Comparison of ENCODE assay signal across 18 mouse cellular contexts in the genomic region with DNA sequence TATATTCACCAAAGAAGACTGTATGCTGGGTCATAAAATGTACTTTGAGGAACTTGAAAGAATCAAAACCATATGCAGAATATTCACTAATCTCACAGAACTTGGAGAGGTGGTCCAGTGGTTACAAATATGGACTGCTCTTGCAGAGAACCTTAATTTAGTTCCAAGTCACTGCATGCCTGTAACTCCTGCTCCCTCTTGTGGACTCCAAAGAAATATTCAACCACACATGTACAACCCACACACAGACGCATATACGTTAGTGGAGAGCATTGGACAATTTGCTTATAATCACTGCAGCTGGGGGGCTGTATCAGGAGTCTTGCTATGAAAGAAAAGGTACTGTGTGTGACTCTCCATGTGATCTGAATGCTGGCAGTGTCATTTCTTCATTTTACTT.
DNase-seq lines count a peak whose midpoint lies in the region; ATAC-seq and TF ChIP-seq lines count a peak whose summit lies in the region.
"Had no signal": no experiment of that assay in that cellular context is flagged by ENCODE, and none has a peak within 500 bp of the region (broad histone marks: within the 10 kb centered on the region; RNA-seq: fewer than 3 reads in every experiment).

No protein-coding gene starts in this region.

- no peaks in the 10 kb centered on the region for H3K36me3 ChIP-seq in midbrain, postnatal 0 days (ENCODE audit: insufficient read depth, low read length)
- no peaks in the 10 kb centered on the region for H3K36me3 ChIP-seq in midbrain, embryonic 11.5 days (ENCODE audit: control insufficient read depth, insufficient read depth, low read length)
- H3K36me3 ChIP-seq: embryonic facial prominence, embryonic 12.5 days; midbrain, embryonic 10.5 days had no signal

- H3K9me3 ChIP-seq in midbrain, postnatal 0 days (ENCODE audit: low read length) = no peaks in the 10 kb centered on the region
- H3K9me3 ChIP-seq in midbrain, embryonic 11.5 days (ENCODE audit: control insufficient read depth, low read length) = no peaks in the 10 kb centered on the region
- H3K9me3 ChIP-seq: embryonic facial prominence, embryonic 12.5 days; midbrain, embryonic 10.5 days had no signal

- TF ChIP-seq POLR2A in cerebellum, adult 2 months (IDR thresholded peaks at IDR 0.05; ENCODE audit: borderline replicate concordance, insufficient read depth, low read length) = no peak

- TF ChIP-seq CTCF in cerebellum, adult 2 months (IDR thresholded peaks at IDR 0.05; ENCODE audit: borderline replicate concordance, insufficient read depth, low read depth, low read length) = peak; percentile 23; the same call in 1 of the 2 replicates
- TF ChIP-seq CTCF in midbrain, postnatal 0 days (IDR thresholded peaks at IDR 0.05) = peak; percentile 61

- no peak overlapping the region for H3K9ac ChIP-seq in midbrain, postnatal 0 days (replicated peaks; ENCODE audit: low read length, poor library complexity, severe bottlenecking)
- H3K9ac ChIP-seq in midbrain, embryonic 11.5 days (ENCODE audit: low read length) = no peak overlapping the region
- H3K9ac ChIP-seq: embryonic facial prominence, embryonic 12.5 days; liver, embryonic 14.5 days had no signal

- no peak overlapping the region for H3K4me3 ChIP-seq in cerebellum, adult 2 months (replicated peaks; ENCODE audit: insufficient read depth, low read depth, low read length)
- H3K4me3 ChIP-seq in midbrain, postnatal 0 days (ENCODE audit: low read depth, low read length) = no peak overlapping the region
- no peak overlapping the region for H3K4me3 ChIP-seq in midbrain, embryonic 11.5 days (ENCODE audit: low read depth, low read length)
- H3K4me3 ChIP-seq: embryonic facial prominence, embryonic 12.5 days; heart, adult 2 months; midbrain, embryonic 10.5 days had no signal

- H3K27ac ChIP-seq in cerebellum, adult 2 months (ENCODE audit: insufficient read depth, low read length) = no peak overlapping the region
- H3K27ac ChIP-seq in midbrain, postnatal 0 days (ENCODE audit: low read depth, low read length) = no peak overlapping the region
- H3K27ac ChIP-seq in midbrain, embryonic 11.5 days (ENCODE audit: low read depth, low read length) = no peak overlapping the region
- H3K27ac ChIP-seq: embryonic facial prominence, embryonic 12.5 days; heart, adult 2 months; liver, embryonic 14.5 days; midbrain, embryonic 10.5 days had no signal

- peak; percentile 44; the same call in 1 of the 2 replicates for ATAC-seq in frontal cortex, adult (ENCODE audit: low TSS enrichment)
- no peak for ATAC-seq in midbrain, postnatal 0 days (ENCODE audit: low FRiP score)
- ATAC-seq in midbrain, embryonic 11.5 days (ENCODE audit: low FRiP score) = no peak
- ATAC-seq in activated CD4-positive, CD25-positive, alpha-beta regulatory T cell, adult 4 months = no peak

- peak in 1 of 2 experiments; percentile 9 for DNase-seq in cerebellum, adult 2 months
- DNase-seq in cerebellum, postnatal 36 days = no peak
- DNase-seq in frontal cortex, postnatal 10 days (ENCODE audit: low spot score in 2 of 2) = no peak
- no peak for DNase-seq in midbrain, postnatal 0 days (ENCODE audit: low spot score)
- no peak for DNase-seq in midbrain, embryonic 11.5 days (ENCODE audit: low spot score, missing footprints)
- DNase-seq in gastrocnemius, postnatal 25 days = no peak
- DNase-seq: heart, adult 2 months; heart, postnatal 10 days; layer of hippocampus, adult 9-11 months; left cerebral cortex, postnatal 4 days; lung, postnatal 14 days; right cerebral cortex, postnatal 4 days; thymus, adult 2 months had no signal

- no peak overlapping the region for H3K4me2 ChIP-seq in midbrain, postnatal 0 days (ENCODE audit: low read depth, low read length, poor library complexity, severe bottlenecking)
- no peak overlapping the region for H3K4me2 ChIP-seq in midbrain, embryonic 11.5 days
- H3K4me2 ChIP-seq: embryonic facial prominence, embryonic 12.5 days had no signal

- H3K27me3 ChIP-seq in cerebellum, adult 2 months (ENCODE audit: control insufficient read depth, insufficient read depth, low read length) = no peaks in the 10 kb centered on the region
- H3K27me3 ChIP-seq in midbrain, postnatal 0 days (ENCODE audit: insufficient read depth, low read length) = no peaks in the 10 kb centered on the region
- no peaks in the 10 kb centered on the region for H3K27me3 ChIP-seq in midbrain, embryonic 11.5 days (ENCODE audit: control insufficient read depth, insufficient read depth, low read length)
- H3K27me3 ChIP-seq: embryonic facial prominence, embryonic 12.5 days had no signal

- no peaks in the 10 kb centered on the region for H3K4me1 ChIP-seq in cerebellum, adult 2 months (ENCODE audit: control insufficient read depth, insufficient read depth, low read length)
- H3K4me1 ChIP-seq in midbrain, postnatal 0 days (ENCODE audit: insufficient read depth, low read length) = no peaks in the 10 kb centered on the region
- H3K4me1 ChIP-seq in midbrain, embryonic 11.5 days (ENCODE audit: control insufficient read depth, insufficient read depth, low read length) = no peaks in the 10 kb centered on the region
- H3K4me1 ChIP-seq: embryonic facial prominence, embryonic 12.5 days; midbrain, embryonic 10.5 days had no signal

- WGBS in cerebellum, adult 2 months = 75% methylated on average over 2 of the region's 2 CpGs
- 79% methylated on average over 2 of the region's 2 CpGs for WGBS in midbrain, postnatal 0 days
- 84% methylated on average over 2 of the region's 2 CpGs for WGBS in midbrain, embryonic 11.5 days
